Mouse (Mus musculus) small intestine, adult 2 months (tissue): ENCODE results near the gene Gatm.

Source experiments
- CTCF ChIP-seq: fragments of 200-500 bp; IDR thresholded peaks from 2 replicates; pipeline ENCODE4 v1.5.1; 2012; ENCODE audit warnings: low read depth, mild to moderate bottlenecking, control low read depth, inconsistent platforms, low read length, moderate library complexity, mixed read lengths; ENCODE audit not compliant: insufficient replicate concordance, insufficient read length; ENCODE audit errors: extremely low read depth
- POLR2A ChIP-seq: fragments of 200-500 bp; IDR thresholded peaks from 2 replicates; pipeline ENCODE4 v1.6.1; 2012; ENCODE audit warnings: low read depth, mild to moderate bottlenecking, control low read depth, inconsistent platforms, low read length, moderate library complexity

DNA sequence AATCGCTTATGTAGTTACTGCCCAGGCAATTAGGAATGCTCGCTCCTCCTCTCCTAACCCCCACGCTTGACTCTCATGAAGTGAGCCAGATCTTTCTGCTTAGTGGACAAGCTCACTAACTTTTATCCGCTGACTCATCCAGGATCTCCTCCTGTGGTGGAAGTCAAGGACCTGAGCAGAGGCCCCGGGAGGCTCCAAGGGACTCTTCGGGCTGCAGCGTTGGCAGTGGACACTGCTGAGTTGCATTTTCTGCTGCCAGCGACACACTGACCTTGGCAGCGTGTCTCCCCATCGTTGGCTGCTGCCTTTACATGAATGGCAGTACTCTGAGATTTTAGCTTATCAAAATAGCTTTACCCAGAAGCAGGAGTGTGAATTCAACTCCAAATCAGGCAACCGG is 35.6 kb downstream of the Gatm start:
- TF ChIP-seq CTCF: no peak
- TF ChIP-seq POLR2A: no peak
